Mouse (Mus musculus): ENCODE measurements around the gene Olfr43.

DNA sequence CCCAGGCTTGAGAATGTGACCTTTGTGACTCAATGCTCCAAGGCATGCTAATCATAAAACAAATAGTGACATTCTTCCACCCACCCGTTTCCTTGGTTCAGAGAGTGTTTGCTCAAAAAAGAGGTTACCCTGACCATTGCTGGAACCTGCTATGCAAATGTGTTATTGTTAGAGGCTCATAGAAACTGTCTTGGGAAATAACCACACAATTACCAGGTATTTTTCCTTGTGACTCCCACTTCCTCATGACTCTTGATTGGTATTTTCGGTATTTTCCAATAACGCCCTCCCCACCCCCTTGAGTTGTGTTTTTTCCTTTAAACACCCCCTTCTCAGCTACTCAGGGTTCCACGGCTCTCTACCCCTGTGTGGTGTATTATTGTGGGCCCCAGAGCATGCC lies 27.4 kb downstream of the Olfr43 start:
- TF ChIP-seq POLR2A (IDR thresholded peaks at IDR 0.05; ENCODE audit: low read depth, low read length) (no peak), CTCF (conservative IDR thresholded peaks at IDR 0.05; ENCODE audit: insufficient read depth, insufficient read length, low read depth, low read length) (no peak)

All from kidney, adult 2 months (tissue).